Mouse (Mus musculus): ENCODE data around the gene Rpl9-ps6.

DNA sequence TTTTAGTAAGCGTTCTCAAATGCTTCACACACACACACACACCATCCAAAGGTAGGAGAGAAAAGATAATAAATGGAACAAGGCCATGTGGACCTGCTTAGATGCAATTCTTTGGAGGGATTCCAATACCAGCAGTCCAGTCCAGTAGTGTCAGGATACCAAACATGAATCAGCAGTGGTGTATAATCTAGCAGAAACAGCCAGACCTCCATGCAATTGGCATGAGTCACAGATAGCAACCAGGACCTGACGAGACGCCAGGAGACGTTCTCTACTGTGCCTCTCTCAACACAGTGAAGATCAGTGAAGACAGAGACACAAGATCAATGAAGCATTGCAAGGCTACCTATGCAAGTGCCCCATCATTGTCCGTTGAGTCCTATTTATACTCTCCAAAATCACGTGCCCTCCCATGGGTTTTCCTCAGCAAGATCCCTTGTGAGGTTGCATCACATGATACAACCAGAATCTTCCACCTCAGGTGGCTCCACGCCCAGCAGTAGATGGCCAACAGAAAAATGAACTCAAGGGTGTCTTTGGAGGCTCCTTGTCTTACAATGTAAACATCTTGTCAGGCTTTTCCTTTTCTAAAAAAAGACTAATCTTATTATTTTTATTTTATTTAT, 49.6 kb downstream of the Rpl9-ps6 start:
- no peak for TF ChIP-seq GATA1 (IDR thresholded peaks at IDR 0.05; ENCODE audit: low read length)
- TF ChIP-seq TAL1 (IDR thresholded peaks at IDR 0.05; ENCODE audit: low read length): 0 out of 3 replicates have a peak, but pooled peaks have one; percentile 8

All from erythroblast, embryonic 14.5 days (primary cell).